Mouse (Mus musculus) kidney, postnatal 25 days (tissue): Measurements from ENCODE around the gene Ucp3.

Experiments used
- DNase-seq, 2 experiments: peaks; one replicate each; pipeline ENCODE4 v3.0.0; 2021; ENCODE audit warnings: mixed read lengths in 2 of 2

Gene Ucp3

DNA sequence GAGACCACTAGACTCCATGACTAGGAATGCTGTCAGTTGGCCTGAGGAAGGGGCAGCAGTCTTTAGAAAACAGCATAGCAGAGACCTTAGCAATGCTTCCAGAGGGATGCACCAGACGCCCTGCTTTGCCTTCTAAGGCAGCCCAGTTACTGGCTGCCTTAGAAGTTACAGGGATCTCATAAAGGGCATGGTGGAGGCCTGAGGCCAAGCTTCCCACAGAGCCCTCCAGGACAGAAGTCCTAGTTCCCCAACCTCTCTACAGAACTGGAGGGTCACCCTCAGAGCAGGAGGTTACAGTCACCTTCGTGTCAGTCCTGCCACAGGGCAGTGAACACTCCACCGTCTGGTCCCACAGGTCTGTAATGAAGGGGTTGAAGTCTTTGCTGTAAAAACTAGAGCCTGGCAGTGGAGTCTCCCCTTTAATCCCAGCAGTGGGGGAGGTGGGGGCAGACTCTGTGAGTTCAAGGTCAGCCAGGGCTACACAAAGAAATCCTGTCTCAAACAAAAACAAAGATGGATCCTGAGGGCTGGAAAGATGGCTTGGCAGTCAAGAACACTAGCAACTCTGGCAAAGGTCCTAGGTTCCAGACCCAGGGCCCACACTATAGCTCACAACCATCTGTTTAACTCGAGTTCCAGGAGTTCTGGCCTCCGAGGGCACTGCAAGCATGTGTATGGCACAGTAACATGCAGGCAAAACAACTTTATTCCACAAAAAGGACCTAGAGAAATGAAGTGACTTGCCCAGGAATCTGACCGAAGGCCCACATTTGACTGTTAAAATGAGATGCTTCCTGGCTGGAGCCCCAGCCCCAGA lies 28.4 kb downstream of the Ucp3 start:
- no peak for DNase-seq

DNA sequence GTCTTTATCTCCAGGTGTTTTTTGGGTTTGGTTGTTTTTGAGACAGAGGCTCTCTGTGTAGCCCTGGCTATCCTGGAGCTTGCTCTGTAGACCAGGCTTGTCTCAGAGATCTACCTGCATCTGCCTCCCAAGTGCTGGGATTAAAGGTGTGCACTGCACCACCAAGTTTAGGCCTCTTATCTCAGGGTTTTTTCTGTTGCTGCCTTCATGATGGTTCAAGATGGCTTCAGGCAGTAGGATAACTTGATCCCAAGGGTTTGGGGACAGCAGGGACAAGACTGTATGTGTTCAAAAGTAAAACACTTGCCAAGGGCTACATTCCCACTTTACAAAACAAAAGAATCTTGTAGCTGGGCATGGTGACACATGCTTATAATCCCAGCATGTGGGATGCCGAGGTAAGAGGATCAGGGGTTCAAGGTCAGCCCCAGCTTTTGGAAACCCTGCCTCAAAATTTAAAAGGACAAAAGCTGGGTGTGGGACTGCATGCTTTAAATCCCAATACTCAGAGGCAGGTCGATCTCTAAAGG lies 29.1 kb downstream of the Ucp3 start:
- no peak for DNase-seq

DNA sequence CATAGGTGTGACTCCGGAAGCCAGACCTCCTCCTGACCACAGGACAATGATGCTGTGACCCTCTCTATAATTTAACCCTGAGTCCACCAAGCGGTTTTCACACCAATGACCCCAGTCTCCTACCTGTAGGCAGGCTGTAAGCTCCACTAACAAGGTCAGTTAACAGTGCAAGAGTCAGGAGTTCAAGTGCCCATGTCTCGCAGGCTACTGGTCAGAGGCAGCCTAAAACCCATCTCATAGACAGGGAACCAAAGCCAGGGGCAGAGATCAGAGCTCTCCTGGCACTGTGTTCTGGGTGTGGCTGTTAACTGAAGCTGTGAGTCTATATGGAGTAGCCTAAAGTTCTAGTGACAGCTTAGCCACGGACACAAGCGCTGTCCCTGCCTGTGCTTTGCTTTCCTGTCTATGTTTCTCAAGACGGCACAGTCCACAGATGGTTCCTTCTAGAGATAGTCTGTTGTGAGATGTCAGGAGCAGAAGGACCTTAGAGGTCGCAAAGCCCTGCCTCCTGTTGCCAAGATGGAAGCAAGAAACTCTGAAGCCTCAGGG lies 29.7 kb downstream of the Ucp3 start:
- no peak for DNase-seq

- DNase-seq = no peak
These were observed 30.3 kb downstream of the Ucp3 start for GRCm38 (mm10) chr7:100503076-100503475.

DNA sequence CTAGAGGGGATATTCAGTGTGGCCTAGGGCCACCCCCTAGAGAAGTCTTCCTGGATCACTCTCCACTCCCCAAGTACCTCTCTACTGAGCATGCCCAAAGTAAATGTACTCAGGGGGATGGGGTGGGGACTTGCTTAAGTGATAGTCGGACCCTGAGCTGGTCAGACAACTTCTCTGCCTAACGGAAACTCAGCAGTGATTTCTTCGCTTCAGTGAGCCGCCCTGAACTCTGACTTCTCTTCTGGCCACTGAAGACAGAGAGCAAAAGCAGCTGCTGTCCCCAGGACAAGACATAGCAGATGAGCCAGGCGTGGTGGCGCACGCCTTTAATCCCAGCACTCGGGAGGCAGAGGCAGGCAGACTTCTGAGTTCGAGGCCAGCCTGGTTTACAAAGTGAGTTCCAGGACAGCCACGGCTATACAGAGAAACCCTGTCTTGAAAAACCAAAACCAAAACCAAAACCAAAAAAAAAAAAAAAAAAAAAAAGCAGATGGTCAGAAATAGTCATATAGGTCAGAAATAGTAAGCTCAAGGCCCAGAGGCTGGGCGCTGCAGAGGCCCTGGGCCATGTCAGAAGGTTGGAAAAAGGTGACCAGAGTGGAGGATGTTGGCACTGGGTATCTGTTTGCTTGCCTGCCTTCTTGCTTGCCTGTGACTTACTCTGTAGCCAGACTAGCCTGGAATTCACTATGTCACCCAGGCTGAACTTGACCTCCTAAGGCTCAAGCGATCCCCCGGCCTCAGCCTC lies 32.1 kb downstream of the Ucp3 start:
- no peak for DNase-seq

- DNase-seq = no peak
These were observed 33.7 kb downstream of the Ucp3 start for GRCm38 (mm10) chr7:100506494-100506893.

GRCm38 (mm10) chr7:100508670-100509069 lies 35.9 kb downstream of the Ucp3 start:
- DNase-seq = no peak

GRCm38 (mm10) chr7:100511602-100512001 lies 38.8 kb downstream of the Ucp3 start:
- no peak for DNase-seq

DNA sequence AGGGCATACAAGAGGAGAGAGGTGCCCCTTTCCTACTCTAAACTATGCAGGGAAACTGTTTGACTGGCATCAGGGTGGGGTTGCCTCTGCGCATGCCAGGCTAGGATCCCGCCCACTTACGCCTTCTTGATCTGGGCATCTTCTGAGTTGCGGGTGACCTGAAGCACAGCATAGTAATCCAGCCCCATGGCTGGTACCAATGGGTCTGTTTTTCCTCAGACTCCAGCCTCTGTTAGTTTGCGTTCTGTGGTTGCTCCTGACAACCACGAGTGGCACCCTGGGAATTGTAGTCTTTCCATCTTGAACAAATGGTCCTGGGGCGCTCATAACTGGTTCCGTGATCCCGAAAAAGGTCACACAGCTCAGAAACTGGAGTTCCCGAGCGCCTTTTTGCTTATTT lies 41.8 kb downstream of the Ucp3 start, which contains the start of gene Dnajb13:
Gene Dnajb13, minus strand, starts transcription at position 388 of the 400 bp plus-strand sequence.
- DNase-seq = no peak

- no peak for DNase-seq
These were observed 47.4 kb downstream of the Ucp3 start for GRCm38 (mm10) chr7:100520204-100520603.

- DNase-seq = peak; percentile 75 to 79
These were observed 48.0 kb downstream of the Ucp3 start for GRCm38 (mm10) chr7:100520663-100521285.

GRCm38 (mm10) chr7:100522222-100522621 lies 49.4 kb downstream of the Ucp3 start:
- no peak for DNase-seq

DNA sequence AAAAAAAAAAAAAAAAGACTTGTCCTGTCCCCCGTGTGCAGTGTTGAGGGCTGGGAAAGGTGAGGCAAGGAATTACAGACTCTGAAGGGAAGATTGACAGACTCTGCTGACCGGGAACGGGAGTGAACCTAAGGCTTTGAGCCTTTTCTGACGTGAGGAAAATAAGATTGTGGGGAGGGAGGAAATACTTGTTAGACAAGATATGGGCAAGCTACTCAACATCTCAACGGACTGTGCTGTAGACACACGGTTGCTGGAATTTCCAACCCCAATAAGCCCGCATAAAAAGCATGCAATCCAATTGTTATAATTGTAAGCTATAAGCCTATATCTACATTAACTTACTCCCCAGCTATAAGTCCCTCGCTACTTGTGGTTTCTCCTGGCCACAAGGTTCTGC lies 51.9 kb downstream of the Ucp3 start:
- no peak for DNase-seq

DNA sequence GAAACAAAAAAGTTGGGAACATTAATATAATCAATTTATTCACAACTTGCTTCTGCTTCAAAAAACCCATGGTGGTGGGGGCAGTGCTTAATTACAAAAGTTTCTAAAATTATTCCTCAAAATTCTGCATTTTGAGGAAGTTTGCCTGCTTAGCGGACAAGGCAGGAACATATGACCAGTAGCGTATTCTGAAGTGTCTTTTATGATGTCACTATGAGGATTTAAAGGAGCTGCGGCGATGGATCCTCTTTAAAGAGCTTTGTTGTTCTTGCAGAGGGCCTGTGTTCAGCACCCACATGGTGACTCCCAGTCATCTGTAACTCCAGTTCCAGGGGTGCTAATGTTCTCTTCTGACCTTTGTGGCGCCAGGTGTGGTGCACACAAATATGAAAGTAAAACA lies 58.0 kb downstream of the Ucp3 start:
- DNase-seq = no peak

DNA sequence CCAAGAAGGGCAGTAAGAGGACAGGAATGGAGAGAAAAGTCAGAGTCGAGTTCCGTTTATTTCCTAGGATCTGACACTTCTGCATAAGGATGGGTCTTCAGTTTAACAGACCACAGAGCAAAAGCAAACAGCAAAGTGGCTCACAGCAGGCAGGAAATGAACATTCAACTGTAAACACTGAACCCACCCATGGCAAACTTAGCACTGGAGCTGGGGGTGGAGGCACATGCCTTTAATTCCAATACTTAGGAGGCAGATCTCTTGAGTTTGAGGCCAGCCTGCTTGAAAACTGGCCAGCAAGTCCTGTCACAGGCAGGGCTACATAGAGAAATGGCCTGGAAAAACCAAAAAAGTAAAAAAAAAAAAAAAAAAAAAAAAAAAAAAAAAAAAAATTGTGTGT lies 60.7 kb downstream of the Ucp3 start:
- DNase-seq = no peak

DNA sequence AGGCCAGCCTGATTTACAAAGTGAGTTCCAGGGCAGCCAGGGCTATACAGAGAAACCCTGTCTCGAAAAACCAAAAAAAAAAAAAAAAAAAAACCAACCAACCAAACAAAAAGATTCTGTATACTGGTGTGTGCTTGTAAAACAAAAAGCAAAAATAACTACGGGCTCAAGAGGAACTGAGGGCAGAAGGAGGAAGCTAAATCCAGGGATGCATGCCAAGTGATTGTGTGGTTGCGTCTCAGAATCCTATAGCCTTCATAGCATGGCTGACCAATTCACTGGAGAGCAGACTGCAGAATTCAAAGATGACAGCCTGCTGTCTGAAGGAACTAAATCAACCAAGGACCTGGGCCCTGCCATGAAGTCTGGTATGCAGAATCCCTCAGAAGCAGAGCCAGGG lies 61.4 kb downstream of the Ucp3 start:
- DNase-seq = no peak

GRCm38 (mm10) chr7:100535831-100536230 lies 63.0 kb downstream of the Ucp3 start:
- no peak for DNase-seq
